Mouse (Mus musculus) limb, embryonic 13.5 days (tissue): ENCODE measurements around the gene Asic5. TPM values are rescaled to one million over a fixed set of nuclear protein-coding genes. Genes with fewer than 3 reads are reported as not detected.
A peak's percentile ranks its signal among the peaks of the same experiment; 100 is the strongest.

ENCODE experiments used
- ATAC-seq: fragments of 200-750 bp; cut with Nextera tagmentation; 2 replicates; pipeline ENCODE4 v1.8.0; 2017; ENCODE audit warnings: low read depth, moderate number of reproducible peaks, moderate TSS enrichment; ENCODE audit not compliant: low FRiP score
- H3K27ac ChIP-seq: fragments of 300-500 bp; sonication (generic); 2 replicates; pipeline ENCODE4 v1.5.1; 2015; ENCODE audit warnings: inconsistent platforms, mild to moderate bottlenecking, moderate library complexity
- H3K27me3 ChIP-seq: fragments of 300-500 bp; sonication (generic); 2 replicates; pipeline ENCODE4 v1.6.1; 2015; ENCODE audit warnings: mild to moderate bottlenecking, inconsistent platforms
- H3K36me3 ChIP-seq: fragments of 300-500 bp; sonication (generic); 2 replicates; pipeline ENCODE4 v1.6.1; 2015; ENCODE audit warnings: inconsistent platforms, mild to moderate bottlenecking, moderate library complexity
- H3K4me1 ChIP-seq: fragments of 300-500 bp; sonication (generic); 2 replicates; pipeline ENCODE4 v1.6.1; 2015; ENCODE audit warnings: inconsistent platforms
- H3K4me2 ChIP-seq: fragments of 300-500 bp; sonication (generic); replicated peaks from 2 replicates; pipeline ENCODE4 v1.6.1; 2015; ENCODE audit warnings: inconsistent platforms, mild to moderate bottlenecking, moderate library complexity
- H3K4me3 ChIP-seq: fragments of 300-500 bp; sonication (generic); 2 replicates; pipeline ENCODE4 v1.5.1; 2015; ENCODE audit warnings: moderate library complexity, mild to moderate bottlenecking, inconsistent platforms
- H3K9ac ChIP-seq: fragments of 300-500 bp; sonication (generic); 2 replicates; pipeline ENCODE4 v1.6.1; 2015; ENCODE audit warnings: mild to moderate bottlenecking, inconsistent platforms
- H3K9me3 ChIP-seq: fragments of 300-500 bp; sonication (generic); 2 replicates; pipeline ENCODE4 v1.6.1; 2016; ENCODE audit warnings: inconsistent platforms
- WGBS: fragments of 180-500 bp; shearing (Covaris S2); methylation state at CpG from one replicate; pipeline ENCODE4 v1.1.7; 2015; 5-methylcytosine and 5-hydroxymethylcytosine counted together
- polyA plus RNA-seq: library from polyadenylated mRNA; unstranded; fragments of >200 nt; fragmentation: Nextera tagmentation; extraction: Ambion mirVana; gene quantifications from 2 replicates; pipeline ENCODE4 v1.2.1, GENCODE M21; 2015

Gene Asic5
- polyA plus RNA-seq, 1 experiment from 2014 or later, result not detected

- H3K4me2 ChIP-seq, result no peak overlapping the region
- H3K9me3 ChIP-seq, result no peaks in the 10 kb centered on the region
- peak; percentile 81 for ATAC-seq
- H3K4me1 ChIP-seq, result peaks cover 37% of the 10 kb centered on the region
- H3K4me3 ChIP-seq, result no peak overlapping the region
- no peak overlapping the region for H3K27ac ChIP-seq
- H3K9ac ChIP-seq, result no peak overlapping the region
- H3K36me3 ChIP-seq, result no peaks in the 10 kb centered on the region
- H3K27me3 ChIP-seq, result no peaks in the 10 kb centered on the region
Observed at GRCm38 (mm10) chr3:82051468-82051867, 69.4 kb downstream of the Asic5 start.

DNA sequence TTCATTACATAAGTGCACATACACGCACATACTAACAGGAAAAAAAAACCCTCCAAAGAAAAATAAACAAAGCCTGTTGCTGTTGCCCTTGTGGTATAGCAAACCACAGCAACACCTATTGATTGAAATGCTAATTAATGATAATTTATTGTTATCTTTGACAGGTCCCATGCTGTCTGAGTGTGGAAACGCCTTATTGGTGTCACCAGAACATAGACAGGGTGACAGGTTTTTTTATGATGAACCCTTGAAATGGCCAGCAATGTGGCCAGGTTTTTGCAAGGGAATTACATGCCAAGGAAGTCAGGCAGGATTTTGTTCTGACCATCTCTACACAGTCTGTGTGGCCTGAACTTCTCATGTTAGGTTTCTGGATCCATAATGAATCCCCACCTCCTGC lies 69.9 kb downstream of the Asic5 start:
- 54% methylated on average over 2 of the region's 2 CpGs for WGBS
- no peak overlapping the region for H3K4me3 ChIP-seq

GRCm38 (mm10) chr3:82054283-82054974 lies 72.3 kb downstream of the Asic5 start:
- 40% methylated on average over 5 of the region's 5 CpGs for WGBS

More for the DNA sequence above, 69.9 kb downstream of the Asic5 start:
- no peak for ATAC-seq
- peaks cover 37% of the 10 kb centered on the region for H3K4me1 ChIP-seq
- no peaks in the 10 kb centered on the region for H3K9me3 ChIP-seq
- no peaks in the 10 kb centered on the region for H3K27me3 ChIP-seq
- no peaks in the 10 kb centered on the region for H3K36me3 ChIP-seq
- H3K27ac ChIP-seq, result no peak overlapping the region
- H3K9ac ChIP-seq, result no peak overlapping the region
- H3K4me2 ChIP-seq, result no peak overlapping the region

GRCm38 (mm10) chr3:82057201-82057600 lies 75.1 kb downstream of the Asic5 start:
- Histone ChIP-seq H3K27me3 (no peaks in the 10 kb centered on the region), H3K36me3 (no peaks in the 10 kb centered on the region), H3K4me1 (peaks cover 15% of the 10 kb centered on the region), H3K9ac (no peak overlapping the region), H3K4me3 (no peak overlapping the region), H3K4me2 (no peak overlapping the region), H3K9me3 (no peaks in the 10 kb centered on the region), H3K27ac (no peak overlapping the region)
- no peak for ATAC-seq
- 36% methylated on average over 5 of the region's 5 CpGs for WGBS

More at GRCm38 (mm10) chr3:82054283-82054974, 72.3 kb downstream of the Asic5 start:
- H3K9me3 ChIP-seq, result no peaks in the 10 kb centered on the region
- H3K9ac ChIP-seq, result no peak overlapping the region
- no peak overlapping the region for H3K4me3 ChIP-seq
- H3K4me2 ChIP-seq, result no peak overlapping the region
- H3K4me1 ChIP-seq, result peaks cover 25% of the 10 kb centered on the region
- H3K36me3 ChIP-seq, result no peaks in the 10 kb centered on the region
- no peaks in the 10 kb centered on the region for H3K27me3 ChIP-seq
- ATAC-seq, result no peak
- no peak overlapping the region for H3K27ac ChIP-seq

DNA sequence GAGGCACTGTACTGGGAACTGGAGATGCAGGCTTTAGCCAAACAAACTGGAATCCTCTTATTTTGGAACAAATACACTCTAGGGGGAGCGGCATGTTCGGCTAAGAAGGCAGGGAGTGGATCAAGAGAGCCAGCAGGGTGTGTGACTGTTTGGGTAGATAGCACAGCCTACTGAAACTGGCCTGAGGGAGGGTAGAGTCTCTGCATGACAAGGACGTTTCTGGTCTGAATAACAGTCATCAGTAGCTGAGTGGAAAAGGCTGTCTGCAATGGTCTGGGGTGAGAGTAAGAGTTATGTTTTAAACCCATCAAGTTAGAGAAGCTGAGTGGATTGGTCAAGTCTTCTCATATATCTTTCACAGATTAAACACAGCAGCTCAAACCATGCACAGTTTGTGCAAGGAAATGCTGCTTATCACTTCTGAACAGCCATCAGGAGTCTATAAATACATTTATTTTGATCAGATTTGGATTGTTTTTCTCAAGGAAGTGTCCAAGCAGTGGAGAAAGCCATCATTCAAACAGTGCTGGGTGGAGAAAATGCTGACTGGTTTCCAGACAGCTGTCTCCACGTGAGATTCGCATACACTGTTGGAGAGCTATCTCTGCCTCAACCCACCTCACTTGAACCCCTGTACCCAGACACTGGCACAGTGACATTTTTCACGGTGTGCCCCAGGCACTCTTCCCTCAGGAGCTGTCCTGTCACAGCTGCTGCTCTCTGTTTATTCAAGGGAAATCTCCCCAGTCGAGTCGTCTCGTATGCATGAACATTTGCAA lies 79.5 kb downstream of the Asic5 start:
- no peak overlapping the region for H3K4me2 ChIP-seq
- H3K4me3 ChIP-seq, result no peak overlapping the region
- ATAC-seq, result no peak
- H3K27ac ChIP-seq, result no peak overlapping the region
- peaks cover 8% of the 10 kb centered on the region; the same call in 1 of the 2 replicates for H3K4me1 ChIP-seq
- 48% methylated on average over 9 of the region's 9 CpGs for WGBS
- no peaks in the 10 kb centered on the region for H3K9me3 ChIP-seq
- no peak overlapping the region for H3K9ac ChIP-seq
- no peaks in the 10 kb centered on the region for H3K27me3 ChIP-seq
- no peaks in the 10 kb centered on the region for H3K36me3 ChIP-seq

GRCm38 (mm10) chr3:82067830-82068229 lies 85.7 kb downstream of the Asic5 start:
- Histone ChIP-seq H3K4me1 (0 out of 2 replicates have a peak, but pooled peaks cover 5% of the 10 kb centered on the region), H3K4me2 (no peak overlapping the region), H3K27me3 (peaks cover 12% of the 10 kb centered on the region), H3K9ac (no peak overlapping the region), H3K36me3 (no peaks in the 10 kb centered on the region), H3K4me3 (no peak overlapping the region), H3K9me3 (no peaks in the 10 kb centered on the region), H3K27ac (no peak overlapping the region)
- no peak for ATAC-seq
- WGBS, result 52% methylated on average over 5 of the region's 5 CpGs

Other genes with a start within 250 kb of the Asic5 start
- 13.5 and 14.1 TPM in 2 replicates for gene Ctso, start 49.7 kb upstream of the Asic5 start, polyA plus RNA-seq
- 0.42 and 0.43 TPM in 2 replicates for gene Tdo2, start 6.1 kb upstream of the Asic5 start, polyA plus RNA-seq
- 5.8 and 6.0 TPM in 2 replicates for gene Gucy1b1, start 92.4 kb downstream of the Asic5 start, polyA plus RNA-seq
- 5.9 and 8.1 TPM in 2 replicates for gene Gucy1a1, start 163.5 kb downstream of the Asic5 start, polyA plus RNA-seq